Mouse (Mus musculus) urinary bladder, postnatal 25 days (tissue): ENCODE results near the gene Pigt.

Experiments used
- DNase-seq: peaks from one replicate; pipeline ENCODE4 v3.0.0; 2022; ENCODE audit warnings: low spot score

The Pigt gene

DNA sequence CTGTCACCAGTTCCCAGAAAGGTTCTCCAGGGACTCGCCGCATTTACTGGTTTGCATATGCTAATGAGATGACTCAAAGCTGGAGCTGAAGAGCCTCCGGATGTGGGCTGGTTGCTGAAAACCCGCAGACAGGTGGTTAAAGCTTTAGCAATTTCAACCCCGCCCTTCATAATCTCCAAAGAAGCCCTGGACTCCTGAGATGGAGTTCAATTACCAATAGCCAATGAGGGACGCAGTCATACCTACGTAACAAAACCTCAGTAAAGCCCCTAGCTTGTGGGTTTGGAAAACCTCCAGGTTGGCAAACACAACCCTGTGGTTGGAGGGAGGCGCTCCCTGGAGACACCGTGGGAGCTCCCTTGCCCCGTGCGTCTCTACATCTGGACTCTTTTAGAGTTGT is 24.5 kb downstream of the Pigt start:
- DNase-seq = no peak

DNA sequence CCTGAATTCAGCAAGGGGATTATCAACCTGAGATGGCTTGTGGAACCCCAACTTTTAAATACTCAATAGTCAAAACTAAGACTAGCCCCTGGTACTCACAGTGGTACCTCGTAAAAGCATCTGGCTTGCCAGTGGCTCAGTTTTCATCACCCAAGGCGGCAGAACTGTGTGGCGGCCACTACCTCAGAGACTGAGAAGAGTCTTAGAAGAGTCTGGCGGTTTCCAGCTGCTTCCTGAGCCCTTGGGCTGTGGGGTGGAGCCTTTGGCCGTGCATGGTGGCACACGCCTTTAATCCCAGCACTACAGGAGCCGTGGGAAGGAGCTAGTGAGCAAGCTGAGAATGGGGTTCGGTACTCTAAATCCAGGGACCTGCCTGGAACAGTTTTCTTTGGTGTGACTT is 25.0 kb downstream of the Pigt start:
- no peak for DNase-seq

DNA sequence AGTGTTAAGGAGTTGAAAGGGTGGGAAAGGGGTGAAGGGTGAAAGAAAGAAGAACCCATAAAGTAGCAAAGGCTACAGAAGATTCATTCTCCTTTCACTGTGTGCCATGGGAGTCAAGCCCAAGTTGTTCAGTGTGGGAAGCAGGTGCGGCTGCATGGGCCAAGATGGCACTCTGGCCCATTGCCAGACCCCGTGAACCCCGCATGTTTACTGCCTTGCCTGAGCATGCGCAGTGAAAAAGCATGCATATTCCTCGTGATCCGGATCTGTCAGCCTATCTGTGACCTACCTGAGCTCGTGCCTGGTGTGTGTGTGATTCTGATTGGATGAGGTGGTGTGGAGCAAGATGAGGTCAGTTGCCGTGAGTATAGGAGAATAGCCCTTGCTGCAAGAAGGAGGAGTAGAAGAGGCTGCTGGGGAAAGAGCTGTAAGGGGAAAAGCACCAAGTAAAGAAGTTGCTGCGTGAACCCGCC is 26.0 kb downstream of the Pigt start:
- DNase-seq = no peak

DNA sequence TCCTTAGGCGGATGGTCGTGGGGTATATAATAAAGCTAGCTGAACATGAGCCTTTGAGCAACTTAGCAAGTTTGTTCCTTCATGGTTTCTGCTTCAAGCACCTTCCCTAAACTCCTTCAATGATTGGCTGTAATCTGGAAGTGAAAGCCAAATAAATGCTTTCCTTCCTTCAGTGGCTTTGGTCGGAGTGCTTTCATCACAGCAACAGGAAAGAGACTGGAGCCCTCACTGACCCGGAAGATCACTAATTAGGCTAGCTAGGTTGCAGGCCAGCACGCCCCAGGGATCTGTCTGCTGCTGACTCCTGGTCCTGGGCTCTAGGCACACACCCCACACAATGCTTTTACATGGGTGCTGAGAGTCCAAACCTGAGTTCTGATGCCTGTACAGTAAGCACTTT is 31.2 kb downstream of the Pigt start:
- no peak for DNase-seq

DNA sequence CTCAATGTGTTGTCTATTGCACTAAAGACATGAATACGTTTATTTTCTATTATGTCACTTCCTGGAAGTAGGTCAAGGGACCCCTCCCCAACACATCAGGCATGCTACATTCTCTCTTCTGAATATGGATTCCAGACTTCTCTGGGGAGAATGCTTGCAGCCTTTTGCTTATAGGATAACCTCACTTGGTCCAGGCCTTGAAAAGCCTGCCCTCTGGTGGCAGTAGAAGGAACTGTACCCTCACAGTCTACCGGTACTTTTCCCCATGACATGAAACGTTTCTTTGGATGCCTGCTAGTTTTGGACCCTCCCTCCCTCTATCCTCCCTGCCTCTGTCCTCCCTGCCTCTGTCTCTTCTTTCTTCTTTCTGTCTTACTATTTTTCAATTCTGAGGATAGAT is 33.8 kb downstream of the Pigt start:
- peak; percentile 75 for DNase-seq

DNA sequence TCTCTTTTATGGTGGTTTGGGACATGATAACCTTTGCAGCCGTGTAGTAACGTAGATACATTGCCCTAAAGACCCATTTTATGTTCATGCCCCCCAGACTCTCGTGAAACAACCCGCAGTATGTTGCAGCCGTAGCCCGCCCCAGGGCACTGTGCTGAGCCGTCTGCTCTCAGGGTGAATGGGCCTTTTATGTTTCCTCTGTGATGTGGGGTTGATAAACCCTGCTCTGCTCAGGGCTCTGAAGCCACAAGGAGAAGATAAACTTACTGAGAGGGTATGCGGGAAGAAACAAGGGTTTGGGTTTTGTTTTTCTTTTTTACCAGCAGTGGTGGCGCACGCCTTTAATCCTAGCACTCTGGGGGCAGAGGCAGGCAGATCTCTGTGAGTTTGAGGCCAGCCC is 37.0 kb downstream of the Pigt start:
- no peak for DNase-seq

DNA sequence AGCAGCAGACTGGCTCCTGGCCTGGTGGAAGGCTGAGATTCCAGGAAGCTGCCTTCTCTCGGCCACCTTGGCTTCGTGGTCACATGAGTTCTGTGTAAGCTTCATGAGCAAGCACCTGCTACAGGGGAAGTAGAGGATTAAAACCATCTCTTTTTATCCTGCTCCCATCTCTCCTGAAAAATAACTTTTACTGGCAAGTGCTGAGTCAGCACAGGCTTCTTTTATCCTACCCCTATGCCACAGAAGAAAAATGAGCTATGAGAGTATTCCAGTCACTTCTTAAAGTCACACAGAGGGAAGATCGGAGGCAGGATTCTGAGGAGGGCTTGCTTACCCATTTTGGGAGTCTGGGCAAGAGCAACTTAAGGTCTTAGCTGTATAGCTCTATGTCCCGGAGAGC is 39.7 kb downstream of the Pigt start:
- no peak for DNase-seq

DNA sequence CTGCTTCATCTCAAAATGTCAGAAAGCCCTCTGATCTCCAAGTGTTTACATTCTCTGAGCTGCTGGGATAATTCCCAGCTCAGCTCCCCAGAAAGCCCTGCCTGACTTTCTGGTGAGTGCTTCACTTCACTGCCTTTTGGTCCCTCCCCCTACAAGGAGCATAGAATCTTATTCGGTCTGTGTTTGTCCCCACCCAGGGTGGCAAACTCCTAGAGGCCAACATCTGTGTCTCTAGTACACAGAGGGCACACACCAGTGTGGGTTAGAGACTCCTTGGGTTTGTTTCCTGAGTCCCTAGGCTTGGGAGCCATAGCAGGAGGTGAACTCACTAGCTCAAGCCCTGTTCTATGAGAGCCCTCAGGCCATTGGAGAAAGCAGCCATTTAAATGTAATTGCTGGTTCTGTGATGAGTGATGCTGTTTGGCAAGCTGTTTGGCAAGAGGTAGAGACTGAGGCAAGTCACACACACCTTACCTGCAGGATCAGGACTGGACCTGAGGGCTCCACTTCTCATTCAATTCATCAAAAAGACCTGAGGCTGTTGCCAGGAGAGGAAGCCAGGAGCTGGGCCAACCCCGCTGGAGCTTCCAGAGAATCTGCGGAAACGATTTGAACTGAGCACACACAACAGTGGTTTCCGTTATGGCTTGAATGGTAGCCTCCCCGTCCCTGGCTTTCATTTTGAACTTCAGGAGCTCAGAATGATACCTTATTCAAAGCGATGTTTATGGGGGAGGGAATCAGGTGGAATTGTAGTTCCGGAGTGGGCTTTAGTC is 43.5 kb downstream of the Pigt start:
- DNase-seq = no peak

DNA sequence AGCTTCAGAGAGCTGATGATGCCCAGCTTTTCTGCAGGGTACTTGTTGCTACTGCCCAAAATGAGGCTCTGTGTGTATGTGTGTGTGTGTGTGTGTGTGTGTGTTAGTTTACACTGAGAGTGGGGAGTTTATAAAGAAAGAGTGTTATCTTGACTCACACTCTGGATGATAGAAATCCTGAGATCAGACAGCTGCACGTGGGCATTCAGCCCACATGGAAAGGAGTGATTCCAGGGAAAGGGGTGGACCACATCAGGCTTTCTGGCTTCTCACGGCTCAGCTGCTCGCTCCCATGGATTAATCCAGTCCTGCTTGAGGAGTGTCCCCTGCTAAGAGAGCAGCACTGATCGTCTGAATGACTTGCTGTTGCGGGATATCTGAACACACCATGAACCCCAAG is 44.8 kb downstream of the Pigt start:
- DNase-seq = no peak

DNA sequence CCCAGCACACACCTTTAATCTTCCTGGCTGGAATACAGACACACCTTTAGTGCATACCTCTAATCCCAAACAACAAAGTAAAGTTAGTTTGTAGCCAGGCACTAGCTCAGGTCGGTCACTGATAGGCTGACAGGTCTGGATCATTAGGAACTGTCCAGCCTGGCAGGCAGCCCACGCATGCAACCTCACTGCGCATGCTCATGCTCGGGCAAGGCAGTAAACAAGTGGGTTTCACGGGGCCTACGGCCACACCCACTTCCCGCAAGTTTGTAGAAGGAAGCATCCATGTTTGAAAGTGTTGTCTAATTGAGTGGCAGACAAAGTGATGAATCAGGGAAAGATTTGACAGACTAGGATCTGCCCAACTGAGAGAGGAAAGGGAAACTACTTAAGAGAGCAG is 45.3 kb downstream of the Pigt start:
- DNase-seq = no peak

DNA sequence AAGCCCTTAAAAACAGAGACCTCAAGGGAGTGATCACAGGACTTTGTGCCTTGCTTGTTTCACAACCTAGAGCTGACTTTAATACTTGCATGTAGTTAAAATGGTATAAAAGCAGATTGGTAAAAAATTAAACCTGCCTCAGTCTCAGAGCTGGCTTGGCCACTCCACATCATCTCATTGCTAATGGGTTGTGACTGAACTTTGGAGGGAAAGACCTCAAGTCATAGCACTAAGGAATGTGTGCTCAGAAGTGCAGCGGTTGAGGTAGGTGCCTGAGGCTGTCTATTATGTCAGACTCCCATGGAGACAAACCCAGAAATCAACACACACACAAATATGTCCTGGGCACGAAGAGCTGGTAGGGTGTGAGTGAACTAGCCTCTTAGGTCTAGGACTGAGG is 46.4 kb downstream of the Pigt start:
- DNase-seq = no peak

DNA sequence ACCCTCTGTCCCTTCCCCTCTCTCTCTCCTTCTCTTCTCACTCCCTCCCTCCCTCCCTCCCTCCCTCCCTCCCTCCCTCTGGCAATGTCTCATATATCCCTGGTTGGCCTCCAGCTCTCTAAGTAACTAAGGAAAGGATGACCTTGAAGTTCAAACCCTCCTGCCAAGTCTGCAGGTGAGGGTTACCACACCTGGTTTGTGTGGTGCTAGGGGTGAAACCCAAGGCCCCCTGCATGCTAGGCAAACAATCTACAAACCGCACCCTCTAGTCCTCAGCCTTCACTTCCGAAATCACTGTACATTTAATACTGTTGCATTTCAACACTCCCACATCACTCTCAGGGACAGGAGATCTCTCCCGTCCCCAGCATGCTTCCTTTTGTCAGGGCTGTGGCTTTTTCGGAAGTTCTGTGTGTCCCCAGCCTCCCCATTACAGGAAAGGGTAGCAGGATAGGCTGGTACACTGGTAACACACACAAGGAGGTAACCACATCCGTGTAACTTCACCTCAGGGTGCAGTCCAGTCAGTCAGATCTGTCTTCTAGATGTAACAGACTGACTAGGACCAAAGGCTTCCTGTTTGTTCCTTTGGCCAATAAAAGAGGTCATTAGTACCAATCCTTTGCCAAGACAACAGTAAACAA is 47.3 kb downstream of the Pigt start:
- DNase-seq = no peak

DNA sequence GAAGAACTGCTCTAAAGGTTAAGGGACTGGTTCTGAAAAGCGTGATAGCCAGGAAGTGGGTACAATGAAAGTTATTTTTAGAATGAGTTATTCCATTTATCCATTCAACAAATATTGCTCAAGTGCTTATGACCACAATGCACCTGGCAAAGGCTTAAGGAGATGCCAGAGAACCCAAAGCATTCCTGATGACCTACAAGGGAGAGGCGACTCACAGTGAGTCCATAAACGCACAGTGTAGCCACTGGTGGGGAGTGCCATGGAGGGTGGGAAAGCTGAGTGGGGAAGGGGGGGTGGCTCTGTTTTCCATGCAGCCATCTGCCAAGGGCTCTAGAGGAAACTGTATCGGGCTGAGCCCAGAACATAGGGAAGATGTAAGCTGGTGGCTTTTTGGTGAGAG is 52.0 kb downstream of the Pigt start:
- no peak for DNase-seq

DNA sequence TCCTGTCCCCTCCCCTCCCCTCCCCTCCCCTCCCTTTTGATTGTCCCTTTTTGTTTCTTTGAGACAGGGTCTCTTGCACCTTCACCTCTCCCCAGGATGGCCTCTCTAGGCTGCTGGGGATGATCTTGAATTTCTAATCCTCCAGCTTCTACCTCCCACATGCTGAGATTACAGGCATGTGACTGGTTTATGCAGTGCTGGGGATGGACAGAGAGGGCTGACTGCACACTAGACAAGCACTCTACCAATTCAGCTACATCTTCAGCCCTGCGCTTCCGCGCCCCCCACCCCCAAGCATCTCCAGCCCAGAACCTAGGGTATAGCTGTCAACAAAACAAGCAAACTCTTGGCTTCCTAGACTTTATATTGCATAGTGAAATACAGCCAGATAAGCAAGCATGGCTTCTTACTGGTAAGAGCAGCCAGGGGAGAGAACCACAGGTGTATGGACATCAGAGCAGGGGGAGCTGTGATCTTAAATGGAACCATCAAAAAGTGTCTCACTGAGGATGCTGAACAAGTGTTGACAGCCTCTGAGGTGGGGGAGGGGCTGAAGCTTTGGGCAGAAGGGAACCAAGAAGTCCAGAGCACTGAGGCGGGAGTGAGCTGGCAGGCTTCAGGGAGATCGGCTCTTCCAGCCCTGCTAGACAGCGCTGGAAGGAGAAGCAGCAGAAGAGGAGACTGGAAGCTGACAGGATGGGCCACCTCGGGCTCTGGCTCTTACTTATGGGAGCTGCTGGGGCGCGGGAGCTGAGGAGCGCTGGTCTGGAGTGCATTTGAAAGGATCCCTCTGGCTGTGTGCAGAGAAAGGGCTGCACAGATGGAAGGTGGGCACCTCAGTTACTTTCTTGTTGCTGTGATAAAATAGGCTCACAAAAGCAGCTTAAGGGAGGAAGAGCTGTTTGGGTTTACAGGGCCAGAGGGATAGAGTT is 52.9 kb downstream of the Pigt start:
- DNase-seq = no peak

DNA sequence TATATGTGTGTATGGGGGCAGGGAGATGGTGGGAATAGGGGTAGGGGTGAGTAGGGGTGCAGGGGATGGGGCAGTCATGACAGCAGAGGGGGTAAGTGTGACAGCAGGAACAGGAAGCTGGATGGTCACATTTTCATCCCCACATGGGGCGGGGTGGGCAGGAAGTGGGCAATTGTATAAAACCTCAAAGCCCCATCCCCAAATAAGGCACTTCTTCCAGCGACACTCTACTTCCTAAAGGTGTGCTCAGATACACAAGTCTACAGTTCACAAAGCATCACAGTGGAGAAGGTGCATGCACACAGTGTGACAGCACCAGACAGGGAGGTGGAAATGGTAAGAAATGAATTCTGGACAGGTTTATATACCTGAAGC is 53.6 kb downstream of the Pigt start:
- DNase-seq = no peak

DNA sequence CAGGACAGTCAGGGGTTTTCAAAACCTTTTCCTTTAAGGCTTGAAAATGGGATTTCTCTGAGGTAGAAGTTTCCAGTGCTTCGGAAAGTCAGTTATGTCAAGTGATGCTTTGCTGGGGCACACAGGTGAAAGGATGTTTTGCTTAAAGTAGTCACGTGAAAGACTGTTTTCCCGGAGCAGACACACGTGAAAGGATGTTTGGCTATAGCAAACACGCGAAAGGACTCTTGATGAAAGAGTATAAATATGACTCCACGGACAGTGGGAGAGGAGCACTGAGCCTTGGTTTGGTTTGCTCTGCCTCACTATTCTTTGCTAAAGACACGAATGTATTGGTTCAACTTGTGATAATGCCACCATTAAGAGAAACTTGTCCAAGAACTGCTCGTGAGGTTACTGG is 54.2 kb downstream of the Pigt start:
- no peak for DNase-seq
